Mouse (Mus musculus) testis, adult 2 months (tissue): ENCODE measurements around the gene Dpm3.

ENCODE experiments used
- CTCF ChIP-seq: fragments of 200-500 bp; IDR thresholded peaks from 2 replicates; pipeline ENCODE4 v1.5.1; 2012; ENCODE audit warnings: low read depth, mild to moderate bottlenecking, inconsistent platforms, low read length, moderate library complexity; ENCODE audit not compliant: control insufficient read depth, insufficient read depth, insufficient replicate concordance
- POLR2A ChIP-seq: fragments of 200-500 bp; IDR thresholded peaks from 2 replicates; pipeline ENCODE4 v1.6.1; 2012; ENCODE audit warnings: low read depth, mild to moderate bottlenecking, inconsistent platforms, low read length, moderate library complexity; ENCODE audit not compliant: control insufficient read depth

DNA sequence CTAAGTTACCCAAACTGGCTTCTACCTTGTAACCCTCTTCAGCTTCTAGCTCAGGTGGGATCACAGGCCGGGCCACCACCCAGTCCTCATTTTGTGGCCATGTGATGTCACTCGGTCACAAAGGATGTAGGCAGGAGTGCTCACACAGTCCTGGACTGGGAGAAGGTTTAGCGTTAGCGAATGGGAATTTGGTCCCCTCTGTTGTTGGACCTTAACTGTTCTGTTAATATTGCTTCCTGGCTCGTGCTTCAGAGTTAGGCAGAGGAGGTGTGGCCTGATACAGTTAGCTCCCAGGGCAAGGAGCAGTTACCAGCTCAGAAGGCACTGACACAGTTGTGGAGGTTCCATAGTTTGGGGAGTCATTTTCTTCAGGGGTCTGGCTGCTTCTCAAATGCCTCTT lies 35.0 kb downstream of the Dpm3 start:
- TF ChIP-seq CTCF (no peak), POLR2A (no peak)
